Mouse (Mus musculus): ENCODE data around the gene Sgip1. TPM values are rescaled to one million over a fixed set of nuclear protein-coding genes. Genes with fewer than 3 reads are reported as not detected.
A peak's percentile ranks its signal among the peaks of the same experiment; 100 is the strongest.

Sgip1 gene
- total and polyA plus RNA-seq, 2 experiments from 2014 or later = 0.97 TPM; not detected in 1

DNA sequence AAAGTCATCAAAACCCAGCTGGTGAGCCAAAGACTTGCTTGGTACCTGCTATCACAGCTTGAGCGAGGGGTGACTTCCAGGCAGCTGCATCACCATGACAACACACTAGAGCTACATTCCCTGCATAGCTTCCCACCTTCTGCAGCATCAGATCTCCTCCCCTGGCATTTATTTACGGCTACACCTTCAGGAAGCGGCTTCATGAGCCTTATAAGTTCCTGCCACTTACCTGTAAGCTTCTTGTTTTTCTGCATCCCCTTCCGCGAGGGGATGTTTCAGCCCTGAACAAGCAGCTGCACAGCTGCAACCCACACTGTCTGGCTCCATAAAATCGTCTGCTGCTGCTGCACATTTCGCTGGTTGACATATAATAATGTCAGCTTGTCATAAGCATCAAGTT lies 270.7 kb downstream of the Sgip1 start:
- Histone ChIP-seq H3K9me3 (replicated peaks; ENCODE audit: control insufficient read depth, low read length) (no peaks in the 10 kb centered on the region), H3K4me2 (ENCODE audit: low read depth, low read length) (no peak overlapping the region), H3K4me1 (ENCODE audit: control insufficient read depth, insufficient read depth) (no peaks in the 10 kb centered on the region), H3K4me3 (ENCODE audit: low read depth, low read length) (no peak overlapping the region), H3K27me3 (ENCODE audit: control insufficient read depth, insufficient read depth, low read length) (no peaks in the 10 kb centered on the region), H3K9ac (replicated peaks; ENCODE audit: low read depth, low read length) (no peak overlapping the region), H3K27ac (ENCODE audit: low read depth) (no peak overlapping the region), H3K36me3 (replicated peaks; ENCODE audit: control insufficient read depth, insufficient read depth, low read length) (no peaks in the 10 kb centered on the region)
- 36% methylated on average over 7 of the region's 7 CpGs for WGBS
- ATAC-seq (ENCODE audit: insufficient read depth, low read depth) (no peak), DNase-seq (ENCODE audit: low spot score) (no peak)
- TF ChIP-seq CTCF (IDR thresholded peaks at IDR 0.05; ENCODE audit: low read depth) = no peak
- no peak for TF ChIP-seq EP300 (IDR thresholded peaks at IDR 0.05; ENCODE audit: low read depth)

DNA sequence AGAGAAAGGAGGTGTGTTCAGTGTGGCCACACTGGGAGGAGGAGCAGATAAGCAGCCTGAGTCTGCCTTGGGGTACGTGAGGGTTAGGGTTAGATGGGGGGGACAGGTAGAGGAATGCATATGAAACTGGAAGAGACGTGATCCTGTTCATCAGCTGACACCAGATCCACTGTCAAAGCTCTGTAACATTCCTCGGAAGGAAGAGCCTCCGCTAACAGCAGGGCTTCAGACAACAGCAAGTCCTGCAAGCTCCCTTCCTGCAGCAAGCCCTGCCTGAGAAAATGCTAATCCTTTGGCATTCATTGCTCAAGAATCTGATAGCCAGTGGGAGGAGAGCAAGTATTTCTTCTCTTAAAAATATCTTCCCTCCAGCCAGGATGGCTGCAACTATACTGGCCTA lies 272.4 kb downstream of the Sgip1 start:
- TF ChIP-seq EP300 (IDR thresholded peaks at IDR 0.05; ENCODE audit: low read depth) (no peak), CTCF (IDR thresholded peaks at IDR 0.05; ENCODE audit: low read depth) (no peak)
- ATAC-seq (ENCODE audit: insufficient read depth, low read depth) = no peak
- WGBS = 17% methylated on average over 4 of the region's 4 CpGs
- Histone ChIP-seq H3K9ac (replicated peaks; ENCODE audit: low read depth, low read length) (no peak overlapping the region), H3K9me3 (replicated peaks; ENCODE audit: control insufficient read depth, low read length) (no peaks in the 10 kb centered on the region), H3K36me3 (replicated peaks; ENCODE audit: control insufficient read depth, insufficient read depth, low read length) (no peaks in the 10 kb centered on the region), H3K27ac (ENCODE audit: low read depth) (no peak overlapping the region), H3K4me3 (ENCODE audit: low read depth, low read length) (no peak overlapping the region), H3K4me1 (ENCODE audit: control insufficient read depth, insufficient read depth) (no peaks in the 10 kb centered on the region), H3K27me3 (ENCODE audit: control insufficient read depth, insufficient read depth, low read length) (no peaks in the 10 kb centered on the region), H3K4me2 (ENCODE audit: low read depth, low read length) (0 out of 2 replicates have a peak overlapping the region, but pooled peaks have one; percentile 18)
- DNase-seq (ENCODE audit: low spot score) = no peak

Other genes starting within 250 kb of the Sgip1 start
- not detected in 2 replicates for gene Tctex1d1, start 237.3 kb downstream of the Sgip1 start, total RNA-seq (2014; rRNA removed; ENCODE audit: low replicate concordance)
- 0.21 TPM in 1 of 2 replicates, not detected in the other for gene Tctex1d1, start 237.3 kb downstream of the Sgip1 start, polyA plus RNA-seq (2015; fragmentation: Nextera tagmentation; extraction: Ambion mirVana)

All from heart, postnatal 0 days (tissue).